Comparison of ENCODE assay signal across 27 mouse cellular contexts in the genomic region with DNA sequence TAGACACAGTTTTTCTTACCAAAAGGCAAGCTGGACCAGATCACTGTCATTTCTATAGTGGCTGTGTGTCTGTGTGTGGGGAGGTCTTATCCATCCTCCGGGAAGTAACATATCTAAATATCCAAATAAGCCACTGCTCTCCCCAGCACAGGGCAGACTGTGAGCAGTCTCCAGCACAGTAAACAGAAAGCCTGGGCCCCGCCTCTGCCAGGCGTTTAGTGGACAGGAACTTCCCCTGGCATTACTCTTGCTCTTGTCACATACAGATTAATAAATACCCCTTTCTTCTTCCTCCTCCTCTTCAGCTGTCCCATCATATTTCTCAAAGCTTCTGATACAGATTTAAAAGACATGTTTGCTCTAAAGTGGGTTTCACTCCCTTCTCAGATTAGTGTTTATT.
A peak's percentile ranks its signal among the peaks of the same experiment; 100 is the strongest.
DNase-seq lines count a peak whose midpoint lies in the region; ATAC-seq and TF ChIP-seq lines count a peak whose summit lies in the region.
"Had no signal": no experiment of that assay in that cellular context is flagged by ENCODE, and none has a peak within 500 bp of the region (broad histone marks: within the 10 kb centered on the region; RNA-seq: fewer than 3 reads in every experiment).

No protein-coding gene starts in this region.

- no peaks in the 10 kb centered on the region for H3K79me2 ChIP-seq in heart, adult 2 months (replicated peaks; ENCODE audit: control insufficient read depth, insufficient read depth, low read length)

- H3K9me3 ChIP-seq in G1E (replicated peaks) = no peaks in the 10 kb centered on the region
- no peaks in the 10 kb centered on the region for H3K9me3 ChIP-seq in liver, embryonic 11.5 days (ENCODE audit: control insufficient read depth, low read length)
- H3K9me3 ChIP-seq in liver, postnatal 0 days (ENCODE audit: low read length) = no peaks in the 10 kb centered on the region
- H3K9me3 ChIP-seq: embryonic facial prominence, embryonic 13.5 days; heart, embryonic 15.5 days; hindbrain, embryonic 13.5 days; kidney, embryonic 15.5 days; limb, embryonic 13.5 days; megakaryocyte, embryonic 14.5 days; midbrain, embryonic 12.5 days; stomach, embryonic 15.5 days had no signal

- DNase-seq in 416B (ENCODE audit: low read depth) = peak; percentile 51
- no peak for DNase-seq in G1E (ENCODE audit: low spot score)
- DNase-seq in liver, embryonic 11.5 days (ENCODE audit: low spot score) = no peak
- DNase-seq in liver, postnatal 0 days = no peak
- no peak for DNase-seq in layer of hippocampus, postnatal 14 days (ENCODE audit: low spot score in 2 of 2)
- no peak for DNase-seq in heart, adult 2 months
- DNase-seq in frontal cortex, postnatal 10 days (ENCODE audit: low spot score in 2 of 2) = no peak
- DNase-seq: adrenal gland, postnatal 14 days; kidney, adult 18-20 months; kidney, postnatal 25 days; lung, adult 18-20 months; retina, postnatal 1 day; right cerebral cortex, postnatal 25 days; thymus, adult 18-20 months; thymus, postnatal 25 days had no signal

- H3K4me1 ChIP-seq in G1E (ENCODE audit: insufficient read depth, low read depth, low read length) = peaks cover 90% of the 10 kb centered on the region
- peaks cover 54% of the 10 kb centered on the region for H3K4me1 ChIP-seq in liver, embryonic 11.5 days (replicated peaks; ENCODE audit: control insufficient read depth, insufficient read depth, low read length)
- H3K4me1 ChIP-seq in liver, postnatal 0 days (ENCODE audit: insufficient read depth) = peaks cover 24% of the 10 kb centered on the region
- H3K4me1 ChIP-seq in heart, adult 2 months (ENCODE audit: control insufficient read depth, insufficient read depth, low read length) = no peaks in the 10 kb centered on the region
- H3K4me1 ChIP-seq: limb, embryonic 13.5 days had no signal

- no peak for TF ChIP-seq POLR2A in heart, adult 2 months (IDR thresholded peaks at IDR 0.05; ENCODE audit: insufficient read depth, low read depth, low read length)

- intact Hi-C loops in heart, adult 2 months (cut with DNase I) = loop anchor here (10.0 kb wide), 1 partner anchor 288 kb away; the partner anchor contains the start of genes Arl3 and Sfxn2

- H3K27ac ChIP-seq in liver, embryonic 11.5 days (ENCODE audit: low read depth, low read length) = peak overlapping the region; percentile 37; the same call in 1 of the 2 replicates
- H3K27ac ChIP-seq in liver, postnatal 0 days (ENCODE audit: low read depth) = peak overlapping the region; percentile 13; the same call in 1 of the 2 replicates
- no peak overlapping the region for H3K27ac ChIP-seq in heart, adult 2 months
- H3K27ac ChIP-seq: embryonic facial prominence, embryonic 13.5 days; heart, embryonic 15.5 days; hindbrain, embryonic 13.5 days; kidney, embryonic 15.5 days; limb, embryonic 13.5 days; midbrain, embryonic 12.5 days; stomach, embryonic 15.5 days had no signal

- no peak overlapping the region; the same call in 1 of the 2 replicates for H3K9ac ChIP-seq in liver, embryonic 11.5 days (ENCODE audit: low read depth, low read length)
- no peak overlapping the region for H3K9ac ChIP-seq in liver, postnatal 0 days (replicated peaks)
- no peak overlapping the region for H3K9ac ChIP-seq in heart, adult 2 months (ENCODE audit: low read depth, low read length)
- H3K9ac ChIP-seq: embryonic facial prominence, embryonic 13.5 days; heart, embryonic 15.5 days; hindbrain, embryonic 13.5 days; kidney, embryonic 15.5 days; limb, embryonic 13.5 days; midbrain, embryonic 12.5 days; stomach, embryonic 15.5 days had no signal

- TF ChIP-seq CTCF in G1E (IDR thresholded peaks at IDR 0.05; ENCODE audit: low read depth, low read length) = no peak
- no peak for TF ChIP-seq CTCF in liver, postnatal 0 days (IDR thresholded peaks at IDR 0.05; ENCODE audit: low read depth)
- no peak for TF ChIP-seq CTCF in heart, adult 2 months (IDR thresholded peaks at IDR 0.05)

- peak overlapping the region; percentile 51; the same call in 1 of the 2 replicates for H3K4me2 ChIP-seq in liver, embryonic 11.5 days
- H3K4me2 ChIP-seq in liver, postnatal 0 days (ENCODE audit: low read depth, low read length) = no peak overlapping the region
- H3K4me2 ChIP-seq: embryonic facial prominence, embryonic 13.5 days; heart, embryonic 15.5 days; hindbrain, embryonic 13.5 days; kidney, embryonic 15.5 days; limb, embryonic 13.5 days; midbrain, embryonic 12.5 days; stomach, embryonic 15.5 days had no signal

- WGBS in liver, embryonic 11.5 days = 38% methylated on average over 3 of the region's 3 CpGs
- WGBS in liver, postnatal 0 days (ENCODE audit: insufficient replicate concordance) = 21% methylated on average over 3 of the region's 3 CpGs
- WGBS in heart, adult 2 months = 52% methylated on average over 3 of the region's 3 CpGs

- no peaks in the 10 kb centered on the region for H3K27me3 ChIP-seq in G1E (ENCODE audit: insufficient read depth, low read length)
- H3K27me3 ChIP-seq in liver, embryonic 11.5 days (replicated peaks; ENCODE audit: control insufficient read depth, insufficient read depth, low read length) = no peaks in the 10 kb centered on the region
- H3K27me3 ChIP-seq in liver, postnatal 0 days (ENCODE audit: insufficient read depth, low read length) = no peaks in the 10 kb centered on the region
- H3K27me3 ChIP-seq in heart, adult 2 months (ENCODE audit: control insufficient read depth, insufficient read depth, low read length) = no peaks in the 10 kb centered on the region
- H3K27me3 ChIP-seq: CH12.LX; embryonic facial prominence, embryonic 13.5 days; heart, embryonic 15.5 days; hindbrain, embryonic 13.5 days; kidney, embryonic 15.5 days; limb, embryonic 13.5 days; midbrain, embryonic 12.5 days; Patski; stomach, embryonic 15.5 days had no signal

- peaks cover 71% of the 10 kb centered on the region for H3K36me3 ChIP-seq in G1E (replicated peaks)
- H3K36me3 ChIP-seq in liver, embryonic 11.5 days (ENCODE audit: control insufficient read depth, insufficient read depth, low read length) = no peaks in the 10 kb centered on the region
- H3K36me3 ChIP-seq in liver, postnatal 0 days (replicated peaks; ENCODE audit: insufficient read depth, low read length) = no peaks in the 10 kb centered on the region
- H3K36me3 ChIP-seq in heart, adult 2 months (ENCODE audit: control insufficient read depth, insufficient read depth, low read length) = no peaks in the 10 kb centered on the region
- H3K36me3 ChIP-seq: heart, embryonic 15.5 days; hindbrain, embryonic 13.5 days; kidney, embryonic 15.5 days; limb, embryonic 13.5 days; midbrain, embryonic 12.5 days; stomach, embryonic 15.5 days had no signal

- peak overlapping the region; percentile 48; the same call in 1 of the 2 replicates for H3K4me3 ChIP-seq in G1E (ENCODE audit: low read depth, low read length)
- no peak overlapping the region for H3K4me3 ChIP-seq in liver, embryonic 11.5 days (ENCODE audit: low read depth, low read length)
- H3K4me3 ChIP-seq in liver, postnatal 0 days (ENCODE audit: low read depth, low read length) = no peak overlapping the region
- H3K4me3 ChIP-seq in heart, adult 2 months = no peak overlapping the region
- H3K4me3 ChIP-seq: embryonic facial prominence, embryonic 13.5 days; heart, embryonic 15.5 days; hindbrain, embryonic 13.5 days; kidney, embryonic 15.5 days; limb, embryonic 13.5 days; midbrain, embryonic 12.5 days; myocyte; stomach, embryonic 15.5 days had no signal

- TF ChIP-seq EP300 in liver, postnatal 0 days (IDR thresholded peaks at IDR 0.05; ENCODE audit: low read depth) = no peak
- no peak for TF ChIP-seq EP300 in heart, adult 2 months (IDR thresholded peaks at IDR 0.05; ENCODE audit: insufficient read depth, low read depth, low read length)

- no peak for ATAC-seq in G1E (ENCODE audit: extremely low read depth, insufficient number of reproducible peaks, low FRiP score, poor library complexity, severe bottlenecking)
- no peak for ATAC-seq in liver, embryonic 11.5 days (replicated peaks; ENCODE audit: low FRiP score)
- ATAC-seq in liver, postnatal 0 days = no peak
- ATAC-seq: forebrain, embryonic 16.5 days; Patski had no signal
